Mouse (Mus musculus) hindbrain, embryonic 14.5 days (tissue): Measurements from ENCODE around the gene Trim80. TPM values are rescaled to one million over a fixed set of nuclear protein-coding genes. Genes with fewer than 3 reads are reported as not detected.

ENCODE experiments used
- ATAC-seq: fragments of 200-750 bp; cut with Nextera tagmentation; 2 replicates; pipeline ENCODE4 v1.8.0; 2017; ENCODE audit warnings: moderate number of reproducible peaks, mild to moderate bottlenecking, moderate TSS enrichment, moderate library complexity; ENCODE audit not compliant: low FRiP score
- DNase-seq: peaks from one replicate; pipeline ENCODE4 v3.0.0-alpha.2; 2015; ENCODE audit warnings: low spot score
- H3K27ac ChIP-seq: fragments of 300-500 bp; sonication (generic); 2 replicates; pipeline ENCODE4 v1.5.1; 2014; ENCODE audit warnings: mild to moderate bottlenecking, moderate library complexity
- H3K27me3 ChIP-seq: fragments of 300-500 bp; sonication (generic); 2 replicates; pipeline ENCODE4 v1.6.1; 2014; ENCODE audit warnings: mild to moderate bottlenecking, low read length, mixed read lengths; ENCODE audit not compliant: control insufficient read depth, insufficient read depth
- H3K36me3 ChIP-seq: fragments of 300-500 bp; sonication (generic); replicated peaks from 2 replicates; pipeline ENCODE4 v1.6.1; 2014; ENCODE audit not compliant: control insufficient read depth, insufficient read depth
- H3K4me1 ChIP-seq: fragments of 300-500 bp; sonication (generic); replicated peaks from 2 replicates; pipeline ENCODE4 v1.6.1; 2014; ENCODE audit warnings: antibody characterized with exemption, low read length, mixed read lengths; ENCODE audit not compliant: control insufficient read depth, insufficient read depth
- H3K4me2 ChIP-seq: fragments of 300-500 bp; sonication (generic); replicated peaks from 2 replicates; pipeline ENCODE4 v1.6.1; 2014; ENCODE audit warnings: mild to moderate bottlenecking, moderate library complexity
- H3K4me3 ChIP-seq: fragments of 300-500 bp; sonication (generic); replicated peaks from 2 replicates; pipeline ENCODE4 v1.5.1; 2014; ENCODE audit warnings: mild to moderate bottlenecking, low read length
- H3K9ac ChIP-seq: fragments of 300-500 bp; sonication (generic); 2 replicates; pipeline ENCODE4 v1.6.1; 2014
- H3K9me3 ChIP-seq: fragments of 300-500 bp; sonication (generic); 2 replicates; pipeline ENCODE4 v1.6.1; 2016; ENCODE audit warnings: low read length; ENCODE audit not compliant: control insufficient read depth
- WGBS: fragments of 180-500 bp; shearing (Covaris S2); extraction: QIAGEN DNeasy Blood & Tissue Kit; methylation state at CpG from one replicate; pipeline ENCODE4 v1.1.7; 2014; 5-methylcytosine and 5-hydroxymethylcytosine counted together
- polyA plus RNA-seq: library from polyadenylated mRNA; unstranded; fragments of >200 nt; fragmentation: Nextera tagmentation; extraction: Ambion mirVana; gene quantifications from 2 replicates; pipeline ENCODE4 v1.2.1, GENCODE M21; 2014

Gene Trim80
- polyA plus RNA-seq, 1 experiment from 2014 or later: not detected

- Histone ChIP-seq H3K27me3 (no peaks in the 10 kb centered on the region), H3K4me1 (peaks cover 22% of the 10 kb centered on the region), H3K36me3 (peaks cover 53% of the 10 kb centered on the region), H3K4me2 (no peak overlapping the region), H3K27ac (no peak overlapping the region), H3K9ac (no peak overlapping the region), H3K4me3 (no peak overlapping the region), H3K9me3 (no peaks in the 10 kb centered on the region)
- WGBS: 96% methylated on average over 17 of the region's 17 CpGs
- DNase-seq (no peak), ATAC-seq (no peak)
Observed at GRCm38 (mm10) chr11:115406858-115407401, 33.4 kb upstream of the Trim80 start.

- no peak for DNase-seq
- Histone ChIP-seq H3K36me3 (peaks cover 53% of the 10 kb centered on the region), H3K9me3 (no peaks in the 10 kb centered on the region), H3K4me1 (peaks cover 31% of the 10 kb centered on the region), H3K4me2 (no peak overlapping the region), H3K9ac (0 out of 2 replicates have a peak overlapping the region, but pooled peaks have one; percentile 2), H3K27ac (peak overlapping the region; percentile 80), H3K27me3 (no peaks in the 10 kb centered on the region), H3K4me3 (no peak overlapping the region)
- WGBS: 77% methylated on average over 6 of the region's 6 CpGs
- ATAC-seq: no peak
Observed at GRCm38 (mm10) chr11:115408266-115408920, 32.0 kb upstream of the Trim80 start.

GRCm38 (mm10) chr11:115409556-115409955 is 30.8 kb upstream of the Trim80 start:
- no peak for ATAC-seq
- H3K9me3 ChIP-seq: no peaks in the 10 kb centered on the region
- WGBS: 20% methylated on average over 7 of the region's 7 CpGs
- peaks cover 34% of the 10 kb centered on the region for H3K4me1 ChIP-seq
- H3K9ac ChIP-seq: 0 out of 2 replicates have a peak overlapping the region, but pooled peaks have one; percentile 2
- peak overlapping the region; percentile 80 for H3K27ac ChIP-seq
- peak overlapping the region; percentile 19; the same call in 1 of the 2 replicates for H3K4me2 ChIP-seq
- H3K27me3 ChIP-seq: no peaks in the 10 kb centered on the region
- DNase-seq: no peak
- no peak overlapping the region for H3K4me3 ChIP-seq
- H3K36me3 ChIP-seq: peaks cover 53% of the 10 kb centered on the region

GRCm38 (mm10) chr11:115419531-115420237 is 20.7 kb upstream of the Trim80 start, which contains the start of the genes Atp5h and Kctd2:
Gene Atp5h, minus strand, starts transcription at chr11:115419962.
Gene Kctd2, plus strand, starts transcription at chr11:115420128.
- Histone ChIP-seq H3K4me3 (peak within 1 kb of the TSS; percentile 91), H3K27me3 (no peaks in the 10 kb centered on the region), H3K27ac (peak within 1 kb of the TSS; percentile 84), H3K4me2 (peak within 1 kb of the TSS; percentile 92), H3K36me3 (peaks cover 54% of the 10 kb centered on the region), H3K9ac (peak within 1 kb of the TSS; percentile 97), H3K9me3 (no peaks in the 10 kb centered on the region), H3K4me1 (peaks cover 20% of the 10 kb centered on the region)
- WGBS: under 1% methylated on average over 52 of the region's 56 CpGs
- peak; percentile 97 for ATAC-seq
- peak; percentile 95 for DNase-seq

- no peaks in the 10 kb centered on the region for H3K9me3 ChIP-seq
- H3K9ac ChIP-seq: peak overlapping the region; percentile 97
- peak overlapping the region; percentile 91 for H3K4me3 ChIP-seq
- H3K27me3 ChIP-seq: no peaks in the 10 kb centered on the region
- DNase-seq (no peak), ATAC-seq (peak; percentile 57)
- peaks cover 54% of the 10 kb centered on the region for H3K36me3 ChIP-seq
- peak overlapping the region; percentile 84 for H3K27ac ChIP-seq
- 3% methylated on average over 40 of the region's 45 CpGs for WGBS
- peak overlapping the region; percentile 84 for H3K4me2 ChIP-seq
- H3K4me1 ChIP-seq: peaks cover 20% of the 10 kb centered on the region
Observed at GRCm38 (mm10) chr11:115420336-115421190, 19.8 kb upstream of the Trim80 start.

GRCm38 (mm10) chr11:115421328-115421727 is 19.0 kb upstream of the Trim80 start:
- no peaks in the 10 kb centered on the region for H3K9me3 ChIP-seq
- ATAC-seq (no peak), DNase-seq (no peak)
- H3K4me2 ChIP-seq: peak overlapping the region; percentile 84
- peak overlapping the region; percentile 97 for H3K9ac ChIP-seq
- H3K27ac ChIP-seq: no peak overlapping the region
- peaks cover 53% of the 10 kb centered on the region for H3K36me3 ChIP-seq
- peak overlapping the region; percentile 91 for H3K4me3 ChIP-seq
- peaks cover 20% of the 10 kb centered on the region for H3K4me1 ChIP-seq
- no peaks in the 10 kb centered on the region for H3K27me3 ChIP-seq
- WGBS: 64% methylated on average over 1 of the region's 1 CpGs

GRCm38 (mm10) chr11:115421972-115422371 is 18.4 kb upstream of the Trim80 start:
- no peak overlapping the region for H3K9ac ChIP-seq
- 94% methylated on average over 16 of the region's 16 CpGs for WGBS
- H3K27me3 ChIP-seq: no peaks in the 10 kb centered on the region
- H3K36me3 ChIP-seq: peaks cover 54% of the 10 kb centered on the region
- peaks cover 20% of the 10 kb centered on the region for H3K4me1 ChIP-seq
- no peak overlapping the region for H3K4me2 ChIP-seq
- no peak overlapping the region for H3K27ac ChIP-seq
- ATAC-seq (no peak), DNase-seq (no peak)
- H3K9me3 ChIP-seq: no peaks in the 10 kb centered on the region
- no peak overlapping the region for H3K4me3 ChIP-seq

- Histone ChIP-seq H3K27ac (no peak overlapping the region), H3K4me3 (no peak overlapping the region), H3K4me2 (no peak overlapping the region), H3K36me3 (peaks cover 51% of the 10 kb centered on the region), H3K27me3 (no peaks in the 10 kb centered on the region), H3K9ac (no peak overlapping the region), H3K4me1 (peaks cover 20% of the 10 kb centered on the region), H3K9me3 (no peaks in the 10 kb centered on the region)
- 88% methylated on average over 3 of the region's 3 CpGs for WGBS
- DNase-seq (no peak), ATAC-seq (no peak)
Observed at GRCm38 (mm10) chr11:115423091-115423490, 17.3 kb upstream of the Trim80 start.
